Mouse (Mus musculus): ENCODE measurements around the gene Higd2a. TPM values are rescaled to one million over a fixed set of nuclear protein-coding genes. Genes with fewer than 3 reads are reported as not detected.

Gene Higd2a
- polyA plus RNA-seq, 1 experiment from 2014 or later, result 179 TPM

- Histone ChIP-seq H3K4me1 (peaks cover 13% of the 10 kb centered on the region), H3K27ac (no peak overlapping the region), H3K4me3 (no peak overlapping the region), H3K27me3 (ENCODE audit: insufficient read depth, poor library complexity, severe bottlenecking) (peaks cover 6% of the 10 kb centered on the region; the same call in 1 of the 2 replicates), H3K9me3 (no peaks in the 10 kb centered on the region), H3K36me3 (no peaks in the 10 kb centered on the region)
- DNase-seq (ENCODE audit: low spot score), result no peak
- 52% methylated on average over 1 of the region's 1 CpGs for WGBS
Measured at GRCm38 (mm10) chr13:54569282-54569681, 20.7 kb upstream of the Higd2a start.

GRCm38 (mm10) chr13:54570736-54571135 lies 19.3 kb upstream of the Higd2a start:
- DNase-seq (ENCODE audit: low spot score), result no peak
- Histone ChIP-seq H3K36me3 (no peaks in the 10 kb centered on the region), H3K27me3 (ENCODE audit: insufficient read depth, poor library complexity, severe bottlenecking) (peaks cover 6% of the 10 kb centered on the region; the same call in 1 of the 2 replicates), H3K27ac (no peak overlapping the region), H3K4me1 (peaks cover 17% of the 10 kb centered on the region), H3K4me3 (no peak overlapping the region), H3K9me3 (no peaks in the 10 kb centered on the region)
- 74% methylated on average over 4 of the region's 4 CpGs for WGBS

- Histone ChIP-seq H3K9me3 (no peaks in the 10 kb centered on the region), H3K27ac (no peak overlapping the region; the same call in 1 of the 2 replicates), H3K27me3 (ENCODE audit: insufficient read depth, poor library complexity, severe bottlenecking) (peaks cover 6% of the 10 kb centered on the region; the same call in 1 of the 2 replicates), H3K4me3 (no peak overlapping the region), H3K4me1 (peaks cover 20% of the 10 kb centered on the region), H3K36me3 (peaks cover 2% of the 10 kb centered on the region; the same call in 1 of the 2 replicates)
- DNase-seq (ENCODE audit: low spot score), result no peak
- 47% methylated on average over 2 of the region's 2 CpGs for WGBS
Measured at GRCm38 (mm10) chr13:54571637-54572036, 18.4 kb upstream of the Higd2a start.

GRCm38 (mm10) chr13:54572621-54573020 lies 17.4 kb upstream of the Higd2a start:
- H3K36me3 ChIP-seq, result peaks cover 11% of the 10 kb centered on the region
- H3K27me3 ChIP-seq (ENCODE audit: insufficient read depth, poor library complexity, severe bottlenecking), result peaks cover 6% of the 10 kb centered on the region; the same call in 1 of the 2 replicates
- no peak overlapping the region for H3K27ac ChIP-seq
- DNase-seq (ENCODE audit: low spot score), result no peak
- 79% methylated on average over 4 of the region's 4 CpGs for WGBS
- peaks cover 20% of the 10 kb centered on the region for H3K4me1 ChIP-seq
- H3K9me3 ChIP-seq, result no peaks in the 10 kb centered on the region
- H3K4me3 ChIP-seq, result no peak overlapping the region

- WGBS, result 0% methylated on average over 55 of the region's 55 CpGs
Measured at GRCm38 (mm10) chr13:54574854-54575481, 15.0 kb upstream of the Higd2a start, which contains the start of gene Arl10. TSS of gene Arl10 (plus strand) at chr13:54575015.

GRCm38 (mm10) chr13:54575489-54575888 lies 14.5 kb upstream of the Higd2a start:
- Histone ChIP-seq H3K27ac (peak overlapping the region; percentile 97), H3K27me3 (ENCODE audit: insufficient read depth, poor library complexity, severe bottlenecking) (peaks cover 6% of the 10 kb centered on the region; the same call in 1 of the 2 replicates), H3K36me3 (peaks cover 37% of the 10 kb centered on the region), H3K9me3 (no peaks in the 10 kb centered on the region), H3K4me1 (peaks cover 20% of the 10 kb centered on the region), H3K4me3 (peak overlapping the region; percentile 97)
- WGBS, result 5% methylated on average over 19 of the region's 19 CpGs
- DNase-seq (ENCODE audit: low spot score), result no peak

More at GRCm38 (mm10) chr13:54574854-54575481, 15.0 kb upstream of the Higd2a start, which contains the start of gene Arl10:
- peak within 1 kb of the TSS; percentile 97 for H3K27ac ChIP-seq
- H3K4me3 ChIP-seq, result peak within 1 kb of the TSS; percentile 97
- no peaks in the 10 kb centered on the region for H3K9me3 ChIP-seq
- peaks cover 20% of the 10 kb centered on the region for H3K4me1 ChIP-seq
- peaks cover 33% of the 10 kb centered on the region for H3K36me3 ChIP-seq
- peak; percentile 93 for DNase-seq (ENCODE audit: low spot score)
- peaks cover 6% of the 10 kb centered on the region; the same call in 1 of the 2 replicates for H3K27me3 ChIP-seq (ENCODE audit: insufficient read depth, poor library complexity, severe bottlenecking)

- peaks cover 16% of the 10 kb centered on the region for H3K4me1 ChIP-seq
- no peak overlapping the region for H3K27ac ChIP-seq
- peaks cover 6% of the 10 kb centered on the region; the same call in 1 of the 2 replicates for H3K27me3 ChIP-seq (ENCODE audit: insufficient read depth, poor library complexity, severe bottlenecking)
- no peak overlapping the region for H3K4me3 ChIP-seq
- 80% methylated on average over 21 of the region's 21 CpGs for WGBS
- peaks cover 61% of the 10 kb centered on the region for H3K36me3 ChIP-seq
- H3K9me3 ChIP-seq, result no peaks in the 10 kb centered on the region
- no peak for DNase-seq (ENCODE audit: low spot score)
Measured at GRCm38 (mm10) chr13:54577652-54578507, 12.1 kb upstream of the Higd2a start.

- H3K27me3 ChIP-seq (ENCODE audit: insufficient read depth, poor library complexity, severe bottlenecking), result no peaks in the 10 kb centered on the region
- H3K9me3 ChIP-seq, result no peaks in the 10 kb centered on the region
- DNase-seq (ENCODE audit: low spot score), result no peak
- 77% methylated on average over 2 of the region's 2 CpGs for WGBS
- H3K27ac ChIP-seq, result no peak overlapping the region
- peaks cover 93% of the 10 kb centered on the region for H3K36me3 ChIP-seq
- H3K4me3 ChIP-seq, result no peak overlapping the region
- no peaks in the 10 kb centered on the region for H3K4me1 ChIP-seq
Measured at GRCm38 (mm10) chr13:54581385-54581784, 8.6 kb upstream of the Higd2a start.

GRCm38 (mm10) chr13:54582126-54582525 lies 7.9 kb upstream of the Higd2a start:
- H3K4me1 ChIP-seq, result no peaks in the 10 kb centered on the region
- DNase-seq (ENCODE audit: low spot score), result no peak
- H3K36me3 ChIP-seq, result peaks cover 92% of the 10 kb centered on the region
- H3K27me3 ChIP-seq (ENCODE audit: insufficient read depth, poor library complexity, severe bottlenecking), result no peaks in the 10 kb centered on the region
- H3K9me3 ChIP-seq, result no peaks in the 10 kb centered on the region
- H3K27ac ChIP-seq, result no peak overlapping the region
- 79% methylated on average over 10 of the region's 10 CpGs for WGBS
- H3K4me3 ChIP-seq, result no peak overlapping the region

- H3K4me1 ChIP-seq, result no peaks in the 10 kb centered on the region
- H3K9me3 ChIP-seq, result no peaks in the 10 kb centered on the region
- DNase-seq (ENCODE audit: low spot score), result no peak
- H3K36me3 ChIP-seq, result peaks cover 91% of the 10 kb centered on the region
- H3K4me3 ChIP-seq, result no peak overlapping the region
- H3K27ac ChIP-seq, result no peak overlapping the region
- H3K27me3 ChIP-seq (ENCODE audit: insufficient read depth, poor library complexity, severe bottlenecking), result no peaks in the 10 kb centered on the region
- WGBS, result 91% methylated on average over 5 of the region's 5 CpGs
Measured at GRCm38 (mm10) chr13:54582860-54583259, 7.1 kb upstream of the Higd2a start.

- Histone ChIP-seq H3K36me3 (peaks cover 69% of the 10 kb centered on the region), H3K4me3 (no peak overlapping the region)
- WGBS, result 78% methylated on average over 11 of the region's 11 CpGs
Measured at GRCm38 (mm10) chr13:54585831-54586230, 4.2 kb upstream of the Higd2a start.

GRCm38 (mm10) chr13:54589414-54589995 lies 502 bp upstream of the Higd2a start:
- H3K36me3 ChIP-seq, result peaks cover 36% of the 10 kb centered on the region
- 2% methylated on average over 24 of the region's 24 CpGs for WGBS

More at GRCm38 (mm10) chr13:54585831-54586230, 4.2 kb upstream of the Higd2a start:
- no peaks in the 10 kb centered on the region for H3K27me3 ChIP-seq (ENCODE audit: insufficient read depth, poor library complexity, severe bottlenecking)
- DNase-seq (ENCODE audit: low spot score), result no peak
- H3K9me3 ChIP-seq, result no peaks in the 10 kb centered on the region
- peaks cover 9% of the 10 kb centered on the region; the same call in 1 of the 2 replicates for H3K4me1 ChIP-seq
- H3K27ac ChIP-seq, result no peak overlapping the region

More at GRCm38 (mm10) chr13:54589414-54589995, 502 bp upstream of the Higd2a start:
- no peaks in the 10 kb centered on the region for H3K27me3 ChIP-seq (ENCODE audit: insufficient read depth, poor library complexity, severe bottlenecking)
- peak overlapping the region; percentile 93 for H3K27ac ChIP-seq
- H3K9me3 ChIP-seq, result no peaks in the 10 kb centered on the region
- no peak for DNase-seq (ENCODE audit: low spot score)
- H3K4me1 ChIP-seq, result peaks cover 19% of the 10 kb centered on the region
- H3K4me3 ChIP-seq, result peak overlapping the region; percentile 89
